Mouse (Mus musculus) limb, embryonic 14.5 days (tissue): ENCODE data around the gene Agk. TPM values are rescaled to one million over a fixed set of nuclear protein-coding genes. Genes with fewer than 3 reads are reported as not detected.

Experiments used
- ATAC-seq: fragments of 200-750 bp; cut with Nextera tagmentation; 2 replicates; pipeline ENCODE4 v1.8.0; 2017; ENCODE audit warnings: low read depth, moderate number of reproducible peaks, moderate TSS enrichment; ENCODE audit not compliant: low FRiP score
- DNase-seq: peaks from one replicate; pipeline ENCODE4 v3.0.0-alpha.2; 2015; ENCODE audit warnings: low spot score
- H3K27ac ChIP-seq: fragments of 300-500 bp; sonication (generic); replicated peaks from 2 replicates; pipeline ENCODE4 v1.5.1; 2014; ENCODE audit warnings: low read depth, mild to moderate bottlenecking, low read length, moderate library complexity, mixed read lengths
- H3K27me3 ChIP-seq: fragments of 300-500 bp; sonication (generic); 2 replicates; pipeline ENCODE4 v1.6.1; 2014; ENCODE audit warnings: low read length, mixed read lengths; ENCODE audit not compliant: control insufficient read depth, insufficient read depth
- H3K36me3 ChIP-seq: fragments of 300-500 bp; sonication (generic); 2 replicates; pipeline ENCODE4 v1.6.1; 2014; ENCODE audit warnings: mild to moderate bottlenecking, low read length, moderate library complexity, mixed read lengths; ENCODE audit not compliant: control insufficient read depth, insufficient read depth
- H3K4me1 ChIP-seq: fragments of 300-500 bp; sonication (generic); 2 replicates; pipeline ENCODE4 v1.6.1; 2014; ENCODE audit warnings: antibody characterized with exemption, low read length, mixed read lengths; ENCODE audit not compliant: control insufficient read depth, insufficient read depth
- H3K4me2 ChIP-seq: fragments of 300-500 bp; sonication (generic); replicated peaks from 2 replicates; pipeline ENCODE4 v1.6.1; 2014; ENCODE audit warnings: low read depth, mild to moderate bottlenecking, low read length, moderate library complexity; ENCODE audit not compliant: severe bottlenecking
- H3K4me3 ChIP-seq: fragments of 300-500 bp; sonication (generic); replicated peaks from 2 replicates; pipeline ENCODE4 v1.5.1; 2014; ENCODE audit warnings: low read length
- H3K9ac ChIP-seq: fragments of 300-500 bp; sonication (generic); 2 replicates; pipeline ENCODE4 v1.6.1; 2014; ENCODE audit warnings: mild to moderate bottlenecking, low read depth, low read length, moderate library complexity; ENCODE audit not compliant: severe bottlenecking
- H3K9me3 ChIP-seq: fragments of 300-500 bp; sonication (generic); 2 replicates; pipeline ENCODE4 v1.6.1; 2016; ENCODE audit warnings: low read length; ENCODE audit not compliant: control insufficient read depth
- POLR2A ChIP-seq: fragments of 200-500 bp; IDR thresholded peaks from 2 replicates; pipeline ENCODE4 v1.8.0; 2012; ENCODE audit warnings: inconsistent platforms, mild to moderate bottlenecking, moderate library complexity, borderline replicate concordance; ENCODE audit not compliant: insufficient read depth, insufficient read length; ENCODE audit errors: extremely low read depth
- WGBS: fragments of 180-500 bp; shearing (Covaris S2); extraction: QIAGEN DNeasy Blood & Tissue Kit; methylation state at CpG from one replicate; pipeline ENCODE4 v1.1.7; 2014; 5-methylcytosine and 5-hydroxymethylcytosine counted together
- polyA plus RNA-seq, 2 experiments: library from polyadenylated mRNA; depleted of rRNA in 1 of 2; stranded (reverse) in 1 of 2; unstranded in 1 of 2; fragments of >200 nt; fragmentation: Nextera tagmentation in 1 of 2; extraction: Ambion mirVana in 1 of 2; gene quantifications; 2 replicates each; pipeline versions ENCODE4 v1.2.1 to v1.2.3; 2012 to 2014

Gene Agk
- polyA plus RNA-seq, 2 experiments = 32.1 to 43.5 TPM

GRCm38 (mm10) chr6:40388660-40389059, 63.7 kb downstream of the Agk start:
- H3K4me3 ChIP-seq = no peak overlapping the region
- ATAC-seq = no peak

GRCm38 (mm10) chr6:40390975-40391374, 66.0 kb downstream of the Agk start:
- WGBS = 95% methylated on average over 1 of the region's 1 CpGs
- no peak for ATAC-seq
- peaks cover 25% of the 10 kb centered on the region for H3K36me3 ChIP-seq
- H3K27me3 ChIP-seq = no peaks in the 10 kb centered on the region
- H3K9ac ChIP-seq = no peak overlapping the region
- H3K27ac ChIP-seq = no peak overlapping the region
- no peaks in the 10 kb centered on the region for H3K4me1 ChIP-seq
- no peak for DNase-seq
- TF ChIP-seq POLR2A = no peak
- no peaks in the 10 kb centered on the region for H3K9me3 ChIP-seq
- no peak overlapping the region for H3K4me2 ChIP-seq
- H3K4me3 ChIP-seq = no peak overlapping the region

More at GRCm38 (mm10) chr6:40388660-40389059, 63.7 kb downstream of the Agk start:
- Histone ChIP-seq H3K9me3 (no peaks in the 10 kb centered on the region), H3K27me3 (no peaks in the 10 kb centered on the region), H3K4me1 (no peaks in the 10 kb centered on the region), H3K36me3 (peaks cover 20% of the 10 kb centered on the region), H3K9ac (no peak overlapping the region), H3K27ac (no peak overlapping the region), H3K4me2 (no peak overlapping the region)
- 87% methylated on average over 4 of the region's 4 CpGs for WGBS
- no peak for DNase-seq
- no peak for TF ChIP-seq POLR2A

- peak; percentile 89 for ATAC-seq
- 35% methylated on average over 3 of the region's 3 CpGs for WGBS
- DNase-seq = peak; percentile 80
Measured at GRCm38 (mm10) chr6:40393213-40393612, 68.2 kb downstream of the Agk start.

GRCm38 (mm10) chr6:40402031-40402430, 77.1 kb downstream of the Agk start:
- Histone ChIP-seq H3K4me1 (no peaks in the 10 kb centered on the region), H3K4me3 (no peak overlapping the region), H3K27me3 (no peaks in the 10 kb centered on the region), H3K9me3 (no peaks in the 10 kb centered on the region), H3K36me3 (peaks cover 65% of the 10 kb centered on the region), H3K9ac (no peak overlapping the region), H3K4me2 (no peak overlapping the region), H3K27ac (no peak overlapping the region)
- no peak for DNase-seq
- no peak for TF ChIP-seq POLR2A
- no peak for ATAC-seq
- 94% methylated on average over 2 of the region's 2 CpGs for WGBS

More at GRCm38 (mm10) chr6:40393213-40393612, 68.2 kb downstream of the Agk start:
- Histone ChIP-seq H3K4me3 (no peak overlapping the region), H3K36me3 (peaks cover 23% of the 10 kb centered on the region), H3K27me3 (no peaks in the 10 kb centered on the region), H3K4me1 (no peaks in the 10 kb centered on the region), H3K9me3 (no peaks in the 10 kb centered on the region), H3K9ac (no peak overlapping the region), H3K27ac (no peak overlapping the region), H3K4me2 (no peak overlapping the region)
- no peak for TF ChIP-seq POLR2A

- Histone ChIP-seq H3K9ac (no peak overlapping the region), H3K4me2 (no peak overlapping the region), H3K9me3 (no peaks in the 10 kb centered on the region), H3K4me1 (no peaks in the 10 kb centered on the region), H3K4me3 (no peak overlapping the region), H3K27me3 (no peaks in the 10 kb centered on the region), H3K27ac (no peak overlapping the region), H3K36me3 (peaks cover 60% of the 10 kb centered on the region)
- no peak for TF ChIP-seq POLR2A
- ATAC-seq (no peak), DNase-seq (no peak)
- 82% methylated on average over 4 of the region's 4 CpGs for WGBS
Measured at GRCm38 (mm10) chr6:40403640-40404285, 78.8 kb downstream of the Agk start.

- H3K9me3 ChIP-seq = no peaks in the 10 kb centered on the region
- no peak overlapping the region for H3K27ac ChIP-seq
- no peaks in the 10 kb centered on the region for H3K4me1 ChIP-seq
- peaks cover 29% of the 10 kb centered on the region for H3K36me3 ChIP-seq
- H3K9ac ChIP-seq = no peak overlapping the region
- no peaks in the 10 kb centered on the region for H3K27me3 ChIP-seq
- 96% methylated on average over 3 of the region's 3 CpGs for WGBS
- H3K4me2 ChIP-seq = no peak overlapping the region
- no peak for DNase-seq
- ATAC-seq = no peak
- H3K4me3 ChIP-seq = no peak overlapping the region
- no peak for TF ChIP-seq POLR2A
Measured at GRCm38 (mm10) chr6:40411085-40411484, 86.1 kb downstream of the Agk start.
